Mouse (Mus musculus) intestine, postnatal 0 days (tissue): ENCODE results near the gene Gm44805. TPM values are rescaled to one million over a fixed set of nuclear protein-coding genes. Genes with fewer than 3 reads are reported as not detected.
"Not testable (repeated sequence)": the region's sequence is repeated elsewhere in the genome, so short reads cannot be mapped to it uniquely, and the experiment has no call there.

Experiments
- ATAC-seq: fragments of 200-750 bp; cut with Nextera tagmentation; 2 replicates; pipeline ENCODE4 v1.8.0; 2017; ENCODE audit warnings: mild to moderate bottlenecking, moderate TSS enrichment, moderate library complexity
- H3K27ac ChIP-seq: fragments of 300-500 bp; sonication (generic); 2 replicates; pipeline ENCODE4 v1.5.1; 2014; ENCODE audit warnings: mild to moderate bottlenecking, low read depth, low read length, moderate library complexity
- H3K27me3 ChIP-seq: fragments of 300-500 bp; sonication (generic); replicated peaks from 2 replicates; pipeline ENCODE4 v1.6.1; 2014; ENCODE audit warnings: low read length, mixed read lengths; ENCODE audit not compliant: control insufficient read depth, insufficient read depth
- H3K36me3 ChIP-seq: fragments of 300-500 bp; sonication (generic); 2 replicates; pipeline ENCODE4 v1.6.1; 2014; ENCODE audit warnings: mild to moderate bottlenecking, moderate library complexity; ENCODE audit not compliant: control insufficient read depth, insufficient read depth
- H3K4me1 ChIP-seq: fragments of 300-500 bp; sonication (generic); replicated peaks from 2 replicates; pipeline ENCODE4 v1.6.1; 2014; ENCODE audit warnings: antibody characterized with exemption, low read length, mixed read lengths; ENCODE audit not compliant: control insufficient read depth, insufficient read depth
- H3K4me2 ChIP-seq: fragments of 300-500 bp; sonication (generic); replicated peaks from 2 replicates; pipeline ENCODE4 v1.6.1; 2014; ENCODE audit warnings: low read depth, mild to moderate bottlenecking, moderate library complexity
- H3K4me3 ChIP-seq: fragments of 300-500 bp; sonication (generic); 2 replicates; pipeline ENCODE4 v1.5.1; 2014; ENCODE audit warnings: low read depth, low read length
- H3K9ac ChIP-seq: fragments of 300-500 bp; sonication (generic); 2 replicates; pipeline ENCODE4 v1.6.1; 2014; ENCODE audit warnings: mild to moderate bottlenecking, low read depth, low read length
- H3K9me3 ChIP-seq: fragments of 300-500 bp; sonication (generic); 2 replicates; pipeline ENCODE4 v1.6.1; 2016; ENCODE audit warnings: mixed run types; ENCODE audit not compliant: control insufficient read depth
- CTCF ChIP-seq: sonication (generic); IDR thresholded peaks from 2 replicates; pipeline ENCODE4 v1.5.1; 2016; ENCODE audit warnings: low read depth, mild to moderate bottlenecking, control low read depth, antibody characterized with exemption, moderate library complexity
- WGBS: fragments of 180-500 bp; shearing (Covaris S2); extraction: QIAGEN DNeasy Blood & Tissue Kit; methylation state at CpG from one replicate; pipeline ENCODE4 v1.1.7; 2014; 5-methylcytosine and 5-hydroxymethylcytosine counted together
- polyA plus RNA-seq: library from polyadenylated mRNA; unstranded; fragments of >200 nt; fragmentation: Nextera tagmentation; extraction: Ambion mirVana; gene quantifications from 2 replicates; pipeline ENCODE4 v1.2.1, GENCODE M21; 2015

Gene Gm44805
- polyA plus RNA-seq, 1 experiment from 2014 or later, result 13.5 TPM

- Histone ChIP-seq H3K4me3 (no peak within 1 kb of the TSS), H3K36me3 (no peaks in the 10 kb centered on the region), H3K9ac (no peak within 1 kb of the TSS), H3K9me3 (no peaks in the 10 kb centered on the region), H3K27me3 (no peaks in the 10 kb centered on the region), H3K27ac (peak within 1 kb of the TSS; percentile 46; the same call in 1 of the 2 replicates), H3K4me1 (peaks cover 16% of the 10 kb centered on the region; the same call in 1 of the 2 replicates), H3K4me2 (peak within 1 kb of the TSS; percentile 17; the same call in 1 of the 2 replicates)
- TF ChIP-seq CTCF, result no peak
- ATAC-seq, result no peak
- WGBS, result 48% methylated on average over 28 of the region's 28 CpGs
These were observed 10.9 kb upstream of the Gm44805 start, which contains the start of gene Apoc1 for GRCm38 (mm10) chr7:19691873-19692865. Apoc1 (minus strand) TSS chr7:19692660.

- H3K4me3 ChIP-seq, result no peak overlapping the region
- H3K27ac ChIP-seq, result no peak overlapping the region
- no peak for TF ChIP-seq CTCF
- no peak for ATAC-seq
- H3K9me3 ChIP-seq, result no peaks in the 10 kb centered on the region
- 61% methylated on average over 6 of the region's 6 CpGs for WGBS
- no peaks in the 10 kb centered on the region for H3K27me3 ChIP-seq
- no peaks in the 10 kb centered on the region for H3K36me3 ChIP-seq
- H3K4me1 ChIP-seq, result peaks cover 16% of the 10 kb centered on the region; the same call in 1 of the 2 replicates
- no peak overlapping the region for H3K9ac ChIP-seq
- no peak overlapping the region for H3K4me2 ChIP-seq
These were observed 10.2 kb upstream of the Gm44805 start for GRCm38 (mm10) chr7:19691434-19691833.

GRCm38 (mm10) chr7:19690845-19691244, 9.6 kb upstream of the Gm44805 start:
- H3K36me3 ChIP-seq, result no peaks in the 10 kb centered on the region
- no peaks in the 10 kb centered on the region for H3K27me3 ChIP-seq
- no peak for ATAC-seq
- H3K27ac ChIP-seq, result no peak overlapping the region; the same call in 1 of the 2 replicates
- H3K4me3 ChIP-seq, result no peak overlapping the region
- H3K9me3 ChIP-seq, result no peaks in the 10 kb centered on the region
- peaks cover 16% of the 10 kb centered on the region; the same call in 1 of the 2 replicates for H3K4me1 ChIP-seq
- H3K4me2 ChIP-seq, result no peak overlapping the region
- TF ChIP-seq CTCF, result no peak
- WGBS, result 73% methylated on average over 4 of the region's 4 CpGs
- no peak overlapping the region for H3K9ac ChIP-seq

GRCm38 (mm10) chr7:19688611-19689010, 7.4 kb upstream of the Gm44805 start:
- no peaks in the 10 kb centered on the region for H3K9me3 ChIP-seq
- H3K4me3 ChIP-seq, result no peak overlapping the region
- no peak for TF ChIP-seq CTCF
- no peak overlapping the region for H3K4me2 ChIP-seq
- H3K27ac ChIP-seq, result no peak overlapping the region
- no peak overlapping the region for H3K9ac ChIP-seq
- H3K27me3 ChIP-seq, result no peaks in the 10 kb centered on the region
- no peaks in the 10 kb centered on the region for H3K36me3 ChIP-seq
- WGBS, result 91% methylated on average over 2 of the region's 2 CpGs
- no peak for ATAC-seq
- H3K4me1 ChIP-seq, result peaks cover 9% of the 10 kb centered on the region; the same call in 1 of the 2 replicates

GRCm38 (mm10) chr7:19688101-19688500, 6.9 kb upstream of the Gm44805 start:
- no peak overlapping the region for H3K9ac ChIP-seq
- H3K4me2 ChIP-seq, result no peak overlapping the region
- H3K27ac ChIP-seq, result no peak overlapping the region
- no peaks in the 10 kb centered on the region for H3K27me3 ChIP-seq
- 95% methylated on average over 10 of the region's 10 CpGs for WGBS
- no peaks in the 10 kb centered on the region for H3K9me3 ChIP-seq
- H3K4me3 ChIP-seq, result no peak overlapping the region
- no peak for TF ChIP-seq CTCF
- no peaks in the 10 kb centered on the region for H3K36me3 ChIP-seq
- no peak for ATAC-seq
- peaks cover 8% of the 10 kb centered on the region; the same call in 1 of the 2 replicates for H3K4me1 ChIP-seq

GRCm38 (mm10) chr7:19686927-19687583, 5.8 kb upstream of the Gm44805 start:
- ATAC-seq, result 0 out of 2 replicates have a peak, but pooled peaks have one; percentile 9
- peak; percentile 33; the same call in 1 of the 2 replicates for TF ChIP-seq CTCF
- not testable (repeated sequence) for H3K36me3 ChIP-seq, H3K4me1 ChIP-seq, H3K9me3 ChIP-seq, H3K9ac ChIP-seq, H3K4me2 ChIP-seq, H3K4me3 ChIP-seq, H3K27ac ChIP-seq, H3K27me3 ChIP-seq
- 50% methylated on average over 8 of the region's 8 CpGs for WGBS
